Mouse (Mus musculus) adrenal gland, adult (tissue): ENCODE measurements at regions not wholly inside any gene's neighbourhood (a gene's known extent, or its start where the extent isn't known, plus 50 kb on each side); places are given as distances from the start of the nearest gene placed in this dataset.
"Not testable (repeated sequence)": the region's sequence is repeated elsewhere in the genome, so short reads cannot be mapped to it uniquely, and the experiment has no call there.

Source experiments
- DNase-seq, 2 experiments: peaks; one replicate each; pipeline ENCODE4 v3.0.0; 2022 to 2023; ENCODE audit warnings: low spot score in 1 of 2; ENCODE audit not compliant: inconsistent age in 2 of 2

DNA sequence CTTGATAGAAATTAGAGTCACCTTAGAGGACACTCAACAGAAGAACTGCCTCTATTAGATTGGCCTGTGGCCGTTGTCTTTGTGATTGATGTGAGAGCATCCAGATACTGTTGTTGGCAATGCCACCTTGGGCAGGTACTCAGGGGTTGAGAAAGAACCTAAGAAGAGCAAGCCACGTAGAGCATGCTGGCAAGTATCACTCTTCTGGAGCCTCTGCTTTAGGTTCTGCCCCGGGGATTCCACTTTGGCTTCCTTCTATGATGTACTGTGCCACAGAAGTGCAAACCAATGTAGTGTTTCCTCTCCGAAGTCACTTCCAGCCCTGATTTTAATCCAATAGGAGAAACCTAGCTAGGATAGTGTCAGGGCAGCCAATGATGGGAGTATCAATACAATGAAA is 98.3 kb upstream of the Fam84a start:
- DNase-seq = no peak

DNA sequence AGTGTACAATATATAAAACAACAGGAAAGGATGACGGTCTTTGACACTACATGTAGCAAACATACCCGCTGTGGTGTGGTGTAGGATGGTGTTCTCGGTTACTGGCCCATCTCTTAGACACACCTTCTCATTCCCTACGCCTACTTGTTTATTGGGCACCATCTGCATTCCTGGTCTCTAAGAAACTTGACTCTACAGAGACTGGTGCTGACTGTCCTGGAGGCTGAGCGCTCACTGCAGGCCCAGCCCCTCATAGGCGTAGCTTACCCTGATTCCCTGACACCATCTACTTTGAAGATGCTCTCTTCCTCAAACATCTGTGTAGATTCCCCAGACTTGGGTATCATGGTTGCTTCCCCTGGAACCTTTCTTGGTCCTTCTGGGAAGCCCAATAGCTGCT is 90.9 kb upstream of the Fam84a start:
- DNase-seq = not testable (repeated sequence)

DNA sequence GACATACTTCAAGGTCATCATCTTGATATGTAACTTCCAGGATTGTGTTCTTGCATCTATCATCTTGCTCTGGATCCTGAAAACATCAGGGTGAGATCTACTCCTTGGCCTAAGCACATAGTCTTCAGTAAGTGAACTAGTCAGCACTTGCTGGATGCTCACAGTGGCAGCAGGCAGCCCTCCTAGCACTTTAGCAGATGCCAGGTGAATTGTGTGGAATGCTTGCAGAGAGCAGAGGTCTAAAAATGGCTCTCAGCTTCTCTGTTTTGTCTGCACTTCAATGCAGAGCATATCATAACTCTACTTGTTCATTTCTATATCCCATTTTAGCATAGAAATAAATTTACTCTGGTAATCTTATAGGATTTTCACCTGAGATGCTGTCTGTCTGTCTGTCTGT is 85.8 kb upstream of the Fam84a start:
- no peak for DNase-seq

DNA sequence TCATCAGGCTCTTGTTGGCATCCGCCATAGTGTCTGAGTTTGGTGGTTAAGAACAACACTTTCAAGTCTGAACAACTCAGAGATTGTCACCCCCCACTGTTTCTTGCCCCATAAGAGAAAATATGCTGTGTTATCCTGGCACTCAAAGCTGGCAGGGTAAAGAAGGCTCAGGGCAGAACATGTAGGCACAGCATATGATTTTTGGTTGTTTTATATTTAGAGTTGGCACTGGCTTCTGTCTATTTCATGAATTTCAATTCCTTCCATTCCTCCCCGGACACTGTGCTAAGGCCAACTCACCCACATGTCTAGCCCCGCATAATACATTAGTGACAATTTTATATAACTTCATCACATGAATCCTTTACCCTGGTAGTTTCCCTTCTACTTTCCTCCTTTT is 83.5 kb upstream of the Fam84a start:
- DNase-seq = no peak

DNA sequence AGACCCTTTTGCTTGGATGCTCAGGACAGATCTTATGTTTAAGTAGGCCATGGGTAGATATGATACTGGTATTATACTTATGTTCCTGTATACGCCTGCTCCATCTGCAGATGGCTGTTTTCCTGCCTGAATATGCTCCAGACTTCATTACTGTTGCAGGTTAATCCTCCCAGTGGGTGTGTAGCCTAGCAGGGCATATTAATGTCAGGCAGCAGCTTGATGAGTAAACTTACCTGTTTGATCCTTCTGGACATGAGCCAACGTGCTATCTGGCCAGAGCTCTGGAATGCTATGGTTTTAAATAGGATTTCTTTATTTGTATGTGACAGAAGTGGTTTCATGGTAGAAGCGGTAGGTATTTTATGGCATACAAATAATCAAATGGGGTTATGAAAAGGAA is 60.8 kb upstream of the Fam84a start:
- no peak for DNase-seq

DNA sequence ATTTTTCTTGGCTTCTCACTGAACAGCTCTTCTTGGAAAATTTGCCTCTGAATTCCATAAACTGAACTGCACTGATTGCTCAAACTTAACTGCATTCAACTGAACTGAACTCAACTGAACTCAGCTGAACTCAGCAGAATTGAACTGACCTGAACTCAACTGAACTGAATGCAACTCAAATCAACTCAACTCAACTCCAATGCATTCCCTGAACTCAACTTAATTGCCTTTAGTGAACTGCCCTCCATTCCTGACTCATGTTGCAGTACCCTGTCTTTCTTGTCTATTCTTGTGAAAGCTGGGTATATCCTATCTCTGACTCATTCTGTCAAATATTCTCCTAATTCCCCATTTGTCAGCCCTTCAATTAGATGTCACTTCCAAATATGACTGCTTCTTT is 58.0 kb upstream of the Fam84a start:
- DNase-seq = no peak

DNA sequence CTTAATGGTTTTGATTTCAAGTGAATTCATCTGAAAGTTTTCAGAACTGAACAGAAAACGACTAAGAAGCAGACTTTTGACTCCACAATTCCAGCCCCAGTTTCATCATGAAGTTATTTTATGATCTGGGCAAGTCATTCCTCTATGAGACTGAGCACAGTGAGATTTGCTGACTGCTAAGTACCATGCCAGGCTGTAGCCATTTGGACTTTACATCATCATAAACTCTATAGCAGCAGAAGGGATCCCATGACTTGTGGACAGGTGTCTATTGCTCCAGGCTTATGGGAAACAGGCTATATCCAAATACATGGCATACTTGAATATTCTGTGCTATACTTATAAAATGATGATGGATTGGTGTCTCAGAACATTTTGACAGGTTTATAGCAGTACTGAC is 55.4 kb upstream of the Fam84a start:
- no peak for DNase-seq

DNA sequence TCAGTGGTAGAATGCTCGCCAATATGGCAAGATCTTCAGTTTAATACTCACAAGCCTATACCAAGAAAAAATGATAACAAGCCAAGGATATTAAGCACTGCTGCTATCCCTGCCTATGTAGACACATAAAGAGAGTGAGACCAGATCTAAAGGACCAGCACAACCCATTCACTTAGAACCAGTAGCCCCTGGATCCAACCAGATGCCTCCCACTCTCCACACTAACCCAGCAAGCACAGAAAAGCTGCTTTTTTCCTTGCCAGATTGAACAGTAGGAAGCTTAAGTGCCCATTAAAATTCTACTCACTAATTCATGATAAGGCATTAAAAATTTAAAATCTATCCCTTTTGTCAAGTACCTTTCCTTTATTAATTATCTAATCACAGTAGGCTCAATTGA is 52.6 kb upstream of the Fam84a start:
- no peak for DNase-seq
